Mouse (Mus musculus): ENCODE measurements at regions not wholly inside any gene's neighbourhood (a gene's known extent, or its start where the extent isn't known, plus 50 kb on each side); places are given as distances from the start of the nearest gene placed in this dataset.
A peak's percentile ranks its signal among the peaks of the same experiment; 100 is the strongest.

- Histone ChIP-seq H3K4me1 (ENCODE audit: control insufficient read depth, insufficient read depth, low read length) (no peaks in the 10 kb centered on the region), H3K27ac (ENCODE audit: insufficient read depth, low read length) (no peak overlapping the region), H3K4me3 (ENCODE audit: insufficient read depth, low read length) (no peak overlapping the region)
- TF ChIP-seq POLR2A (IDR thresholded peaks at IDR 0.05; ENCODE audit: low read depth, low read length) = no peak
- no peak for TF ChIP-seq CTCF (IDR thresholded peaks at IDR 0.05; ENCODE audit: borderline replicate concordance, insufficient read depth, low read length)
These were observed 349.5 kb upstream of the Adgrl3 start for GRCm38 (mm10) chr5:80670258-80670947.

DNA sequence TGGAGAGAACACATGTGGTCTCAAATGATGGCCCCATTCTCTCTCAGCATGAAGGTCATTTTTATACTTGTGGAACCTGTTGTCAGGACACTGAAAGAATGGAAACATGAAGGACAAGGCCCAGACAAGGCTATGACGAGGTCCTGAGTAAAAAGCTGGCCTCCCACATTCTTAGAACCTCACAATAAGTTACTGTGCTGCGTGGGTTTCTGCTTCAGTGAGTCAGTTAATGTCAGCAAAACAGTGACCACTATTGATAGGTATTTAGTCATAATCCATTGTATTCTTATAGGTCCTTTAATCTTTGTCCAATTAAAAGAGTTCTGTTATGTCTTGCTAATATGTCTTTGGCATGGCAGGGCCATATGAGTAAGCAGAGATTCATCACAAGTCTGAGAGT is 336.5 kb upstream of the Adgrl3 start:
- TF ChIP-seq CTCF (IDR thresholded peaks at IDR 0.05; ENCODE audit: borderline replicate concordance, insufficient read depth, low read length) (no peak), POLR2A (IDR thresholded peaks at IDR 0.05; ENCODE audit: low read depth, low read length) (no peak)
- Histone ChIP-seq H3K4me1 (ENCODE audit: control insufficient read depth, insufficient read depth, low read length) (no peaks in the 10 kb centered on the region; the same call in 1 of the 2 replicates), H3K4me3 (ENCODE audit: insufficient read depth, low read length) (no peak overlapping the region), H3K27ac (ENCODE audit: insufficient read depth, low read length) (peak overlapping the region; percentile 20; the same call in 1 of the 2 replicates)

DNA sequence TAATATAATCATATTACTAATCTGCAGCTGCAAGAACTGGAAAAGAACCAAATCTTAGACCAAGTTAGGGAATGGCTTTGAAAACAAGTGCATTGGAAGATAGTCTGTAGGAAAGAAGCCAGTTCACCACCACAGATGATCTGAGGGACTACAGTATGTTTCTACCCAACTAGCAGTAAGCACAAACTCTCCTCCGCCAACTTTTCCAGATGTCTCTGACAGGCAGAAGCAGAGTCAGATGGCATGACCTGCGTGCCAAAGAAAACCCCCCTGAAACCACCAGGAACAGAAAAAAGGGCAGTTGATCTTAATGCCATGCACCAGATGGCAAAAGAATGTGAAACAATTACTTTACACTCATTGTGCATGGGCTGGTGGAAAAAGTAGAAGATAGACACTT is 319.1 kb upstream of the Adgrl3 start:
- TF ChIP-seq POLR2A (IDR thresholded peaks at IDR 0.05; ENCODE audit: low read depth, low read length) (no peak), CTCF (IDR thresholded peaks at IDR 0.05; ENCODE audit: borderline replicate concordance, insufficient read depth, low read length) (no peak)
- Histone ChIP-seq H3K27ac (ENCODE audit: insufficient read depth, low read length) (no peak overlapping the region), H3K4me1 (ENCODE audit: control insufficient read depth, insufficient read depth, low read length) (no peaks in the 10 kb centered on the region), H3K4me3 (ENCODE audit: insufficient read depth, low read length) (no peak overlapping the region)

DNA sequence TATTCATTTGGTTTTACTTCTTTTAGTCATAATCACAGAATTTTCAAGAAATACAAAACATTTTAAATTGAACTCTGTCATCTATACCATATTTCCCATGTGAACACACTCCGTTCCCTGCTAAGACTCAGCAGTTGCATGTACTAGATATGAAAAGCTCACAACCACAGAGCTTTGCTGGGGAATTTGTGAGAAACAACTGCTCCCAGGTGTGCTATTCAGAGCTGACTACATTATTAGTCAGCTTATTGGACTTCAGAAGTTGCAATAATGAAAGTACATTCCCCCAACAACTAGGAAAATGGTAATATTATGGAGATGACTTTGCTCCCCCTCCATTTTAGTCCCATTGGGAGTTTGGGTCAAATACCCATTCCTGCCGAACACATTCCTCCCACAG is 315.2 kb upstream of the Adgrl3 start:
- H3K27ac ChIP-seq (ENCODE audit: insufficient read depth, low read length) = no peak overlapping the region
- no peak overlapping the region for H3K4me3 ChIP-seq (ENCODE audit: insufficient read depth, low read length)
- TF ChIP-seq POLR2A (IDR thresholded peaks at IDR 0.05; ENCODE audit: low read depth, low read length) (no peak), CTCF (IDR thresholded peaks at IDR 0.05; ENCODE audit: borderline replicate concordance, insufficient read depth, low read length) (no peak)
- H3K4me1 ChIP-seq (ENCODE audit: control insufficient read depth, insufficient read depth, low read length) = no peaks in the 10 kb centered on the region

- H3K4me1 ChIP-seq (ENCODE audit: control insufficient read depth, insufficient read depth, low read length) = no peaks in the 10 kb centered on the region
- no peak overlapping the region for H3K27ac ChIP-seq (ENCODE audit: insufficient read depth, low read length)
- H3K4me3 ChIP-seq (ENCODE audit: insufficient read depth, low read length) = no peak overlapping the region
- no peak for TF ChIP-seq POLR2A (IDR thresholded peaks at IDR 0.05; ENCODE audit: low read depth, low read length)
- TF ChIP-seq CTCF (IDR thresholded peaks at IDR 0.05; ENCODE audit: borderline replicate concordance, insufficient read depth, low read length) = no peak
These were observed 313.3 kb upstream of the Adgrl3 start for GRCm38 (mm10) chr5:80706645-80707056.

All from embryonic fibroblast, embryonic 13.5 days (primary cell).